Mouse (Mus musculus): ENCODE results near the gene Spata5. TPM values are rescaled to one million over a fixed set of nuclear protein-coding genes. Genes with fewer than 3 reads are reported as not detected.

Spata5 gene
- total and polyA plus RNA-seq, 2 experiments from 2014 or later = 12.2 to 18.8 TPM

DNA sequence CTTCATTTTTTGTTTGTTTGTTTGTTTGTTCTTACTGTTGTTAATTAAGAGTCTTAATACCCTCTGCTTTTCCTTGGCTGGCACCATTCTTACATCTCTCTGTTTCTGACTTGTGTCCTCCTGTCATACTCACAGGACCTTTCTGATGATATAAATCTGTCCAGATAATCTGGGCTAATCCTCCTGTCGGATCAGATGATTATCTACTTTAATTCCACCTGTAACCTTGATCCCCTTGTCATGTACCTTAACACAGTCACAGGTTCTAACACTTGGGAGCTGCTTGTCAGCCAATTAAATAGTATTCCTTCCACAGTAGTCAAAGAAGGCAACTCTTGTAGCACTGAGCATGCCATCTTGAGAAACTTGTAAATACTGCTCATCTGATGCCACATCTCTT lies 131.8 kb downstream of the Spata5 start:
- no peaks in the 10 kb centered on the region for H3K27me3 ChIP-seq (ENCODE audit: insufficient read depth, low read length)
- ATAC-seq = no peak
- H3K9me3 ChIP-seq (ENCODE audit: low read length) = no peaks in the 10 kb centered on the region
- no peak overlapping the region for H3K9ac ChIP-seq (replicated peaks; ENCODE audit: low read length)
- WGBS = 93% methylated on average over 1 of the region's 1 CpGs
- H3K36me3 ChIP-seq (ENCODE audit: insufficient read depth, low read length) = no peaks in the 10 kb centered on the region
- no peaks in the 10 kb centered on the region for H3K4me1 ChIP-seq (ENCODE audit: insufficient read depth, low read length)
- H3K27ac ChIP-seq = no peak overlapping the region
- no peak for DNase-seq (ENCODE audit: low spot score)
- no peak overlapping the region for H3K4me2 ChIP-seq (ENCODE audit: low read depth, low read length)
- H3K4me3 ChIP-seq (ENCODE audit: low read length) = no peak overlapping the region
- TF ChIP-seq CTCF (IDR thresholded peaks at IDR 0.05; ENCODE audit: low read depth) = no peak

DNA sequence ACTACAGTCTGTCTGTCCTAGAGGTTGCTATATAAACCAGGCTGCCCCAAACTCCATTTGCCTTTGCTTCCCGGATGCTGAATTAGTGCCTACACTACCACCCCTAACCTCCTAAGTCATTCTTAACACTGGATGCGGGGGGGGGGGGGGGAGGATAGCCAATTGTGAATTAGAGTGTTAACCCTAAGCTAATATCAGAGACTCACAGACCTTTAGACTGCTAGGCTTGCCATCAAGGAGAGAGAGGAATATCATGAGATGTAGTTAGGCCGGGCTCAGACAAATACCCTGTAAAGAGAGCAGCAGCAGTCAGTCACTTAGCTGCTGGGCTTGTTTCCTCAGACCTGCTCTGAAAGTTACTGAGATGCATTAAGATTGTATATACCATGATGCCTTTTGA lies 132.5 kb downstream of the Spata5 start:
- WGBS = 82% methylated on average over 3 of the region's 3 CpGs
- no peaks in the 10 kb centered on the region for H3K27me3 ChIP-seq (ENCODE audit: insufficient read depth, low read length)

DNA sequence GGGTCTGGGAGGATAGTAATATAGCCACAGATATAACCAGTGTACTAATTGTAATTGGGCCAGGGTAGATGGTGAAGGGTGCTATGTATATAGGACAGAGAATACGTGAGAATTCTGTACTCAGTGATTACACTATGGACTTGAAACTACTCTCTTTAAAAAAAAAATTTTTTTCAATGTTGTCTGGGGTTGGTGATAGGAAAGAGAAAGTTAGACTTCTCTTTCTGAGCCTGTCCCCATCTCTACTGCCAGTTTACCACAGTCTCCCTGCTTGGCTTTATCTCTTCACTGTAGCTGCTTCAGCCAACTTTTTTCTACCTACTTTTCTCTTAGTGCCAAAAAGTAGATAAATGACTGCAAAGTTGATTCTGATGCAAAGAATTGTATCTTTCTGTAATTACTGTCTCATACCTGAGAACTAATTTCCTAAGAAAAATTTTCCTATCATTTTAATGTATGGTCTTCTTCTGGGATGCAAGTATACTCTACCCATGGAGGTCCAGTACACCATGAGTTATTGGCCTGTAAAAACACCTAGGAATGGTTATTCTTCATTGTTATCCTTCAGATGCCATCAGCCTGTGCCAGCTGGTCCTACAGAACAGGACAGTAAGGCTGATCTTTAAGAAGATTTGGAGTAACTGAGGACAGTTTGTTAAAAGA lies 133.8 kb downstream of the Spata5 start:
- Histone ChIP-seq H3K4me3 (ENCODE audit: low read length) (no peak overlapping the region), H3K27me3 (ENCODE audit: insufficient read depth, low read length) (no peaks in the 10 kb centered on the region), H3K4me2 (ENCODE audit: low read depth, low read length) (no peak overlapping the region), H3K36me3 (ENCODE audit: insufficient read depth, low read length) (no peaks in the 10 kb centered on the region), H3K9ac (replicated peaks; ENCODE audit: low read length) (no peak overlapping the region), H3K9me3 (ENCODE audit: low read length) (no peaks in the 10 kb centered on the region), H3K4me1 (ENCODE audit: insufficient read depth, low read length) (no peaks in the 10 kb centered on the region), H3K27ac (no peak overlapping the region)
- no peak for TF ChIP-seq CTCF (IDR thresholded peaks at IDR 0.05; ENCODE audit: low read depth)
- DNase-seq (ENCODE audit: low spot score) (no peak), ATAC-seq (no peak)
- WGBS = 90% methylated on average over 1 of the region's 1 CpGs

More for the DNA sequence above, 132.5 kb downstream of the Spata5 start:
- Histone ChIP-seq H3K36me3 (ENCODE audit: insufficient read depth, low read length) (no peaks in the 10 kb centered on the region), H3K27ac (no peak overlapping the region), H3K9ac (replicated peaks; ENCODE audit: low read length) (no peak overlapping the region), H3K9me3 (ENCODE audit: low read length) (no peaks in the 10 kb centered on the region), H3K4me1 (ENCODE audit: insufficient read depth, low read length) (no peaks in the 10 kb centered on the region), H3K4me3 (ENCODE audit: low read length) (no peak overlapping the region), H3K4me2 (ENCODE audit: low read depth, low read length) (no peak overlapping the region)
- DNase-seq (ENCODE audit: low spot score) (no peak), ATAC-seq (no peak)
- TF ChIP-seq CTCF (IDR thresholded peaks at IDR 0.05; ENCODE audit: low read depth) = no peak

DNA sequence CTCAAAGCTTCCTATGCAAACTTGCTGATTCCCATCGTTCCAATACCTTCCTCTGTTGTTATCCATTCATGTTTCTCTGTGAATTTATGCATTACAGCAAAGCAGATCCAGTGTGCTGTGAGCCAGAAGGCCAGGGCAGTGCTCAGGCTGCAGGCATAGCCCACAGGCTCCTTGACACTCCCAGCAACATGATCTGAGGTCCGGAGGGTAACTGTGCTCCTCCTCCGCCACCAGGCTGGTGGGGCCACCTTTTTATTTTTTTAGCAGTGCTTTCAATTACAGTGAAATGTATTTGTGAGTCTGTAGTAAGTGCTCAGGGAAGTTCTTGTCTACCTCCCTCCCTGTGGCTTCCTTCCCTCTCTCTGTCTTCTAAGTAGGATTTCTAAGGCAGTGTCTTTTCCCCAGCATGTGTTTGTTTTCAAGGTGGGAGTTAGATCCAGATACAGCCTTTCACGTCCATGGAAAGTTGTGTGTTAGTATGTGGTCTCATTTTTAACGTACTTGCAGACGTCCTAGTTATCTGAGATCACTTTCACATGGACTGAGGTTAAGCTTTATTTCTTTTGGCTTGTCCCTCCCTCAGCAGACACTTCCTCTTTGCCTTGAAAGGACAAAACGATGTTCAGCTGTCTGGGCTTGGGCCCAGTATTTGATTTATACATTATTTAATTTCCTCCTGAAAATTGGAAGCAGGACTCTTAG lies 136.9 kb downstream of the Spata5 start:
- TF ChIP-seq CTCF (IDR thresholded peaks at IDR 0.05; ENCODE audit: low read depth) = no peak
- Histone ChIP-seq H3K4me3 (ENCODE audit: low read length) (no peak overlapping the region), H3K9ac (replicated peaks; ENCODE audit: low read length) (no peak overlapping the region), H3K27ac (no peak overlapping the region), H3K4me1 (ENCODE audit: insufficient read depth, low read length) (no peaks in the 10 kb centered on the region), H3K27me3 (ENCODE audit: insufficient read depth, low read length) (no peaks in the 10 kb centered on the region), H3K9me3 (ENCODE audit: low read length) (no peaks in the 10 kb centered on the region), H3K4me2 (ENCODE audit: low read depth, low read length) (no peak overlapping the region), H3K36me3 (ENCODE audit: insufficient read depth, low read length) (no peaks in the 10 kb centered on the region)
- DNase-seq (ENCODE audit: low spot score) = no peak
- ATAC-seq = no peak
- 79% methylated on average over 7 of the region's 7 CpGs for WGBS

DNA sequence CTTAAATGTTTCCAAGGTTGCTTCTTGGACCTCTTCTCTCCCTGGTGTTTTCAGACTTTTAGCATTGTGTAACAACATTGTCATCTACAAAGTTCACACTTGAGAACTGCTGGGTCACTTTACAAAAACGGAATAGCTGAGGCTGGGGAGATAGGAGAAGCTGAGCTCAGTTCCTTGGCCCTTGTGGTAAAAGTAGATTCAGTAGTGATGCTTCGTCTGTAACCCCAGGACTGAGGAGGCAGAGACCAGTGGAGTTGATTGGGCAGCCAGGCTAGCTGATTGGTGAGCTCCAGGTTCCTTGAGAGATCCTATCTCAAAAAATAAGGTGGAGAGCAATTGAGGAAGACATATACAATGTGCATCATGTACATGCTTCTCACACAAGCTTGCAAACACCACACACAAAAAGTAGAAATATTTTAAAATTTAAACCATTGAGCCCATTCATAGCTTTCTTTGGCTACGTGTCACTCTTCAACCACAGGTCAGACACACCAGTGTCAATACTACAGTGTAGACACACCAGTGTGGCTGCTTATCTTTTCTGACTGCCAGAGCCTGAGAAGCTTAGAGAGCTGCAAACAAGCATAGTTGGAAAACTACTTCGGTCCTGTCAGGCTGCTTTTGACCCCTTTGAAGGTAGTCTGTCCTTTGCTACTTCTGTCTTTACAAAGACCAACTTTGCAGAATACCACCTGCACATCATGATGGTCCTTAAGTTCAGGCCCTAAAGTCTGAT lies 138.2 kb downstream of the Spata5 start:
- WGBS = 91% methylated on average over 4 of the region's 4 CpGs
- Histone ChIP-seq H3K4me1 (ENCODE audit: insufficient read depth, low read length) (no peaks in the 10 kb centered on the region), H3K4me2 (ENCODE audit: low read depth, low read length) (no peak overlapping the region), H3K27ac (no peak overlapping the region), H3K9ac (replicated peaks; ENCODE audit: low read length) (no peak overlapping the region), H3K4me3 (ENCODE audit: low read length) (no peak overlapping the region), H3K27me3 (ENCODE audit: insufficient read depth, low read length) (no peaks in the 10 kb centered on the region), H3K36me3 (ENCODE audit: insufficient read depth, low read length) (no peaks in the 10 kb centered on the region), H3K9me3 (ENCODE audit: low read length) (no peaks in the 10 kb centered on the region)
- TF ChIP-seq CTCF (IDR thresholded peaks at IDR 0.05; ENCODE audit: low read depth) = no peak
- ATAC-seq (no peak), DNase-seq (ENCODE audit: low spot score) (no peak)

DNA sequence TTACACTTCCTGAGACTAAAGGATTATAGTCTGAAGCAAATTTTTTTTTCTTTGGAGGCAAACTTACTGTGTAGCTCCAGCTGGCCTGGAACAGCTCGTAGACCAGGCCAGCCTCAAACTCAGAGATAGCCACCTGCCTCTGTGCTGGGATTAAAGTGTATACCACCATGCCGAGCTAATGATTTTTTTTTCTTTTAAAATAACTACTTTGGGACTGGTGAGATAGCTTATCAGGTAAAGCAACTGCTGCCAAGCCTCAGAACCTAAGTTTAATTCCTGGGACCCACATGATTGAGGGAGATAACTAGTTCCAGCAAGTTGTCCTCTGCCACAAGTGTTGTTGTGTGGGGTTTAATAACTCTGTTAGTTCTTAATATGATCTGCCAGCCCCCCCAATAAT lies 139.6 kb downstream of the Spata5 start:
- WGBS = 90% methylated on average over 2 of the region's 2 CpGs
- Histone ChIP-seq H3K9me3 (ENCODE audit: low read length) (no peaks in the 10 kb centered on the region), H3K27ac (no peak overlapping the region), H3K36me3 (ENCODE audit: insufficient read depth, low read length) (no peaks in the 10 kb centered on the region), H3K9ac (replicated peaks; ENCODE audit: low read length) (no peak overlapping the region), H3K4me1 (ENCODE audit: insufficient read depth, low read length) (no peaks in the 10 kb centered on the region), H3K27me3 (ENCODE audit: insufficient read depth, low read length) (no peaks in the 10 kb centered on the region), H3K4me3 (ENCODE audit: low read length) (no peak overlapping the region), H3K4me2 (ENCODE audit: low read depth, low read length) (no peak overlapping the region)
- DNase-seq (ENCODE audit: low spot score) = no peak
- TF ChIP-seq CTCF (IDR thresholded peaks at IDR 0.05; ENCODE audit: low read depth) = no peak
- ATAC-seq = no peak
